Mouse (Mus musculus) naive thymus-derived CD4-positive, alpha-beta T cell, adult 2 months (primary cell): Measurements from ENCODE around the gene 2810006K23Rik.
A peak's percentile ranks its signal among the peaks of the same experiment; 100 is the strongest.
"Not testable (repeated sequence)": the region's sequence is repeated elsewhere in the genome, so short reads cannot be mapped to it uniquely, and the experiment has no call there.

Experiments
- DNase-seq: peaks from one replicate; pipeline ENCODE4 v3.0.0-alpha.2; 2011; ENCODE audit warnings: low read depth

The 2810006K23Rik gene

GRCm38 (mm10) chr5:124349196-124349595 lies 21.3 kb downstream of the 2810006K23Rik start:
- DNase-seq: no peak

GRCm38 (mm10) chr5:124350350-124350749 lies 22.5 kb downstream of the 2810006K23Rik start:
- no peak for DNase-seq

GRCm38 (mm10) chr5:124351111-124351560 lies 23.2 kb downstream of the 2810006K23Rik start:
- DNase-seq: no peak

GRCm38 (mm10) chr5:124351604-124352003 lies 23.7 kb downstream of the 2810006K23Rik start:
- no peak for DNase-seq

GRCm38 (mm10) chr5:124352141-124352920 lies 24.4 kb downstream of the 2810006K23Rik start:
- DNase-seq: peak; percentile 69

GRCm38 (mm10) chr5:124353011-124353725 lies 25.3 kb downstream of the 2810006K23Rik start:
- DNase-seq: no peak

GRCm38 (mm10) chr5:124353726-124354547 lies 26.0 kb downstream of the 2810006K23Rik start:
- DNase-seq: peak; percentile 78

- DNase-seq: peak; percentile 67
These were observed 26.9 kb downstream of the 2810006K23Rik start for GRCm38 (mm10) chr5:124354574-124355424.

GRCm38 (mm10) chr5:124355425-124355959 lies 27.6 kb downstream of the 2810006K23Rik start:
- DNase-seq: no peak

GRCm38 (mm10) chr5:124356695-124357094 lies 28.8 kb downstream of the 2810006K23Rik start:
- DNase-seq: peak; percentile 35

- DNase-seq: peak; percentile 54
These were observed 31.8 kb downstream of the 2810006K23Rik start for GRCm38 (mm10) chr5:124359641-124360040.

GRCm38 (mm10) chr5:124362982-124363381 lies 35.1 kb downstream of the 2810006K23Rik start, which contains the start of gene Cdk2ap1:
Cdk2ap1 (minus strand) TSS chr5:124363082.
- DNase-seq: not testable (repeated sequence)

- no peak for DNase-seq
These were observed 36.5 kb downstream of the 2810006K23Rik start for GRCm38 (mm10) chr5:124364173-124364918.

- no peak for DNase-seq
These were observed 37.9 kb downstream of the 2810006K23Rik start for GRCm38 (mm10) chr5:124365754-124366153.

- no peak for DNase-seq
These were observed 38.8 kb downstream of the 2810006K23Rik start for GRCm38 (mm10) chr5:124366721-124367120.

GRCm38 (mm10) chr5:124374298-124374697 lies 46.4 kb downstream of the 2810006K23Rik start:
- no peak for DNase-seq

GRCm38 (mm10) chr5:124376401-124376800 lies 48.5 kb downstream of the 2810006K23Rik start:
- DNase-seq: no peak

- no peak for DNase-seq
These were observed 49.3 kb downstream of the 2810006K23Rik start for GRCm38 (mm10) chr5:124377149-124377548.

- DNase-seq: no peak
These were observed 52.2 kb downstream of the 2810006K23Rik start for GRCm38 (mm10) chr5:124380121-124380520.

- DNase-seq: peak; percentile 41
These were observed 60.0 kb downstream of the 2810006K23Rik start for GRCm38 (mm10) chr5:124387932-124388331.
